8 mouse cellular contexts compared by ENCODE assay signal in the genomic region with DNA sequence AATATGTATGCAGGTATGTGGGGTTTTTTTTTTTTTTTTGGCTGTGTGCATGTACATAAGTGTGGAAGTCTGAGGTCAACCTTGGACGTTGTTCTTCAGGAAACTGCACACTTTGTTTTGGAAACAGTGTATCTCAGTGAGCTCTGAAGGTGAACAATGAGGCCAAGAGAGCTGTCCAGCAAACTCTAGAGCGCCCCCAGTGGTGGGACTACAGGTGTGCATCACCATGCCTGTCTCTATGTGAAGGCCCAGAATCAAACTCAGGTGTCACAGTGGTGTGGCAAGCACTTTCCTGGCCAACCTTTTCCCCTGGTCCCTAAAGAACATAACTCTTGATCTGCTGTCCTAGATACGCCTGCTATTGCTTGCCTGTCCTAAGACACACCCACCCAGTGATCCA. TPM values are rescaled to one million over a fixed set of nuclear protein-coding genes. Genes with fewer than 3 reads are reported as not detected.
A peak's percentile ranks its signal among the peaks of the same experiment; 100 is the strongest.
DNase-seq lines count a peak whose midpoint lies in the region; ATAC-seq and TF ChIP-seq lines count a peak whose summit lies in the region.

No protein-coding gene starts in this region.

- H3K9ac ChIP-seq in kidney, embryonic 14.5 days (ENCODE audit: low read depth, low read length), result no peak overlapping the region
- no peak overlapping the region for H3K9ac ChIP-seq in liver, embryonic 14.5 days (replicated peaks)

- H3K36me3 ChIP-seq in kidney, embryonic 14.5 days (ENCODE audit: control insufficient read depth, insufficient read depth, low read length), result no peaks in the 10 kb centered on the region
- no peaks in the 10 kb centered on the region for H3K36me3 ChIP-seq in liver, embryonic 14.5 days (replicated peaks; ENCODE audit: control insufficient read depth, insufficient read depth, low read depth)

- H3K4me2 ChIP-seq in kidney, embryonic 14.5 days (replicated peaks; ENCODE audit: low read depth, low read length), result no peak overlapping the region
- H3K4me2 ChIP-seq in liver, embryonic 14.5 days (ENCODE audit: low read depth), result no peak overlapping the region

- H3K27me3 ChIP-seq in kidney, embryonic 14.5 days (ENCODE audit: control insufficient read depth, insufficient read depth, low read length), result no peaks in the 10 kb centered on the region
- H3K27me3 ChIP-seq in liver, embryonic 14.5 days (ENCODE audit: control insufficient read depth, insufficient read depth, low read length), result no peaks in the 10 kb centered on the region

- no peak overlapping the region for H3K27ac ChIP-seq in kidney, embryonic 14.5 days (ENCODE audit: low read depth, low read length)
- no peak overlapping the region for H3K27ac ChIP-seq in liver, embryonic 14.5 days

- no peak for ATAC-seq in kidney, embryonic 14.5 days (ENCODE audit: low FRiP score, low TSS enrichment)
- no peak for ATAC-seq in liver, embryonic 14.5 days (ENCODE audit: insufficient read depth)
- ATAC-seq in inflammation-experienced regulatory T-cells, adult 6 months, result no peak

- H3K4me3 ChIP-seq in kidney, embryonic 14.5 days (ENCODE audit: low read length), result no peak overlapping the region
- no peak overlapping the region for H3K4me3 ChIP-seq in liver, embryonic 14.5 days (ENCODE audit: insufficient read depth in 1 of 2, low read depth in 2 of 2, low read length in 2 of 2)

- H3K9me3 ChIP-seq in kidney, embryonic 14.5 days (ENCODE audit: control insufficient read depth, low read length), result no peaks in the 10 kb centered on the region
- no peaks in the 10 kb centered on the region for H3K9me3 ChIP-seq in liver, embryonic 14.5 days (ENCODE audit: control insufficient read depth, low read length)

- no peak for TF ChIP-seq EP300 in liver, embryonic 14.5 days (IDR thresholded peaks at IDR 0.05; ENCODE audit: low read depth)

- 0 out of 2 replicates have a peak, but pooled peaks cover 3% of the 10 kb centered on the region for H3K4me1 ChIP-seq in kidney, embryonic 14.5 days (ENCODE audit: control insufficient read depth, insufficient read depth, low read length)
- H3K4me1 ChIP-seq in liver, embryonic 14.5 days (replicated peaks; ENCODE audit: control insufficient read depth in 2 of 2, insufficient read depth in 2 of 2, low read length in 1 of 2), result no peaks in the 10 kb centered on the region

- TF ChIP-seq CTCF in liver, embryonic 14.5 days (IDR thresholded peaks at IDR 0.05; ENCODE audit: low read depth), result peak; percentile 70

- peak; percentile 23 for DNase-seq in kidney, postnatal 10 days
- DNase-seq in CD4-positive, CD25-positive, alpha-beta regulatory T cell, adult 2 months (ENCODE audit: low read depth, low spot score), result peak; percentile 53
- DNase-seq in R1 (ENCODE audit: low read depth, low spot score), result peak; percentile 73
- no peak for DNase-seq in liver, embryonic 14.5 days (ENCODE audit: low read depth in 3 of 3, low spot score in 3 of 3)
- DNase-seq in right cerebral cortex, postnatal 14 days, result no peak
- no peak for DNase-seq in cerebellum, adult 11-12 months

- WGBS in kidney, embryonic 14.5 days, result 34% methylated on average over 3 of the region's 3 CpGs
- WGBS in liver, embryonic 14.5 days (ENCODE audit: insufficient replicate concordance), result 17% methylated on average over 3 of the region's 3 CpGs

RNA-seq across cellular contexts. Expression of a gene that starts 45.0 kb away (rescaled TPM):
- polyA plus RNA-seq in kidney, embryonic 14.5 days (2014; fragmentation: Nextera tagmentation; extraction: Ambion mirVana), result 110 and 114 TPM in 2 replicates
- 5.6 and 9.3 TPM in 2 replicates for polyA plus RNA-seq in liver, embryonic 14.5 days (2012; rRNA removed)
- polyA plus RNA-seq in liver, embryonic 14.5 days (2014; fragmentation: Nextera tagmentation; extraction: Ambion mirVana), result 14.4 and 17.2 TPM in 2 replicates
- polyA plus RNA-seq in inflammation-experienced regulatory T-cells, adult 6 months (2017; shearing (Covaris generic)), result 10 to 100 TPM in 1 of 3 experiments, 1 to 10 TPM in 2; 7.5 to 17.7 (median 8.5) TPM

Comparison
In these comparisons a context has a peak if more than half of its experiments do, and no peak if none do; other contexts are left out.
1. DNase-seq: peak in kidney, postnatal 10 days (single experiment), CD4-positive, CD25-positive, alpha-beta regulatory T cell, adult 2 months (single experiment) and R1 (single experiment); none in liver, embryonic 14.5 days (0 of 3), right cerebral cortex, postnatal 14 days (single experiment) and cerebellum, adult 11-12 months (single experiment).